Mouse (Mus musculus) embryonic facial prominence, embryonic 11.5 days (tissue): ENCODE results near the gene Ppil1. TPM values are rescaled to one million over a fixed set of nuclear protein-coding genes. Genes with fewer than 3 reads are reported as not detected.
"Not testable (repeated sequence)": the region's sequence is repeated elsewhere in the genome, so short reads cannot be mapped to it uniquely, and the experiment has no call there.

Source experiments
- ATAC-seq: fragments of 200-750 bp; cut with Nextera tagmentation; replicated peaks from 2 replicates; pipeline ENCODE4 v1.8.0; 2017; ENCODE audit warnings: low read depth; ENCODE audit not compliant: insufficient number of reproducible peaks, low FRiP score, low TSS enrichment
- DNase-seq: peaks from one replicate; pipeline ENCODE4 v3.0.0-alpha.2; 2015; ENCODE audit warnings: low spot score
- H3K27ac ChIP-seq: fragments of 300-500 bp; sonication (generic); replicated peaks from 2 replicates; pipeline ENCODE4 v1.5.1; 2014; ENCODE audit warnings: mild to moderate bottlenecking, low read depth, low read length, control low read depth
- H3K27me3 ChIP-seq: fragments of 300-500 bp; sonication (generic); 2 replicates; pipeline ENCODE4 v1.6.1; 2014; ENCODE audit warnings: mild to moderate bottlenecking, low read length, moderate library complexity, mixed read lengths; ENCODE audit not compliant: control insufficient read depth, insufficient read depth
- H3K36me3 ChIP-seq: fragments of 300-500 bp; sonication (generic); replicated peaks from 2 replicates; pipeline ENCODE4 v1.6.1; 2014; ENCODE audit warnings: low read depth, mild to moderate bottlenecking, low read length, moderate library complexity, mixed read lengths; ENCODE audit not compliant: control insufficient read depth, insufficient read depth
- H3K4me1 ChIP-seq: fragments of 300-500 bp; sonication (generic); 2 replicates; pipeline ENCODE4 v1.6.1; 2014; ENCODE audit warnings: low read length, mixed read lengths; ENCODE audit not compliant: control insufficient read depth, insufficient read depth
- H3K4me2 ChIP-seq: fragments of 300-500 bp; sonication (generic); 2 replicates; pipeline ENCODE4 v1.6.1; 2014; ENCODE audit warnings: low read depth, mild to moderate bottlenecking, control low read depth, low read length, moderate library complexity
- H3K4me3 ChIP-seq: fragments of 300-500 bp; sonication (generic); 2 replicates; pipeline ENCODE4 v1.5.1; 2014; ENCODE audit warnings: low read depth, low read length, control low read depth
- H3K9ac ChIP-seq: fragments of 300-500 bp; sonication (generic); replicated peaks from 2 replicates; pipeline ENCODE4 v1.6.1; 2014; ENCODE audit warnings: mild to moderate bottlenecking, control low read depth, low read length
- H3K9me3 ChIP-seq: fragments of 300-500 bp; sonication (generic); replicated peaks from 2 replicates; pipeline ENCODE4 v1.6.1; 2016; ENCODE audit warnings: mild to moderate bottlenecking, low read length, inconsistent platforms, mixed read lengths; ENCODE audit not compliant: control insufficient read depth
- WGBS: fragments of 180-500 bp; shearing (Covaris S2); extraction: QIAGEN DNeasy Blood & Tissue Kit; methylation state at CpG from one replicate; pipeline ENCODE4 v1.1.7; 2014; 5-methylcytosine and 5-hydroxymethylcytosine counted together
- polyA plus RNA-seq: library from polyadenylated mRNA; unstranded; fragments of >200 nt; fragmentation: Nextera tagmentation; extraction: Ambion mirVana; gene quantifications from 2 replicates; pipeline ENCODE4 v1.2.1, GENCODE M21; 2014

Ppil1 gene
- polyA plus RNA-seq, 1 experiment from 2014 or later: 177 TPM

DNA sequence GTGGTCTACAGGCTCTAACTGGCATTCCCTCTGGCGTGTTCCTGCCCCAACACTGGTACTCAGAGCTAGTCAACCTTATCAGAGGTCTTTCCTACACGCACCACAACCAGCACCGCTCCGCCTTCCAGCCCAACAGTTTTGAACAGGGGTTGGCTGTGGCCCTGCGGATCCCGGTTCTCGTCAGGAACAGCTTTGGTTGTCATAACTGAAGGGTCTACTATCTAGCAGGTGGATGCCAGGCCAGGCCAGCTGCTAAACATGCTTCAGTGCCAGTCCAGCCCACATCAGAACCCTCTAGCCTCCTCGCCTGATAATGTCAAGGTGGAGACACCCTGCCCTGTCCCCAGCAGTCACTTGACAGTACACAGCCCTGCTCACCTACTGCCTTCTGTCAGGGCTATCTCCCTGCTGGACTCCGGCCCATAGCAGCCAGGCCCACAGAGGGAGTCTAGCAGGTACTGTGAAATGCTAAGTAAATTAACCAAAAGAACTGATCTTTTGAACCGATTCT, 6.9 kb downstream of the Ppil1 start:
- peaks cover 3% of the 10 kb centered on the region; the same call in 1 of the 2 replicates for H3K36me3 ChIP-seq
- ATAC-seq (no peak), DNase-seq (no peak)
- 91% methylated on average over 10 of the region's 10 CpGs for WGBS
- no peak overlapping the region for H3K27ac ChIP-seq
- H3K9ac ChIP-seq: no peak overlapping the region
- H3K9me3 ChIP-seq: no peaks in the 10 kb centered on the region
- no peak overlapping the region for H3K4me3 ChIP-seq
- no peaks in the 10 kb centered on the region for H3K4me1 ChIP-seq
- H3K4me2 ChIP-seq: no peak overlapping the region
- H3K27me3 ChIP-seq: no peaks in the 10 kb centered on the region

DNA sequence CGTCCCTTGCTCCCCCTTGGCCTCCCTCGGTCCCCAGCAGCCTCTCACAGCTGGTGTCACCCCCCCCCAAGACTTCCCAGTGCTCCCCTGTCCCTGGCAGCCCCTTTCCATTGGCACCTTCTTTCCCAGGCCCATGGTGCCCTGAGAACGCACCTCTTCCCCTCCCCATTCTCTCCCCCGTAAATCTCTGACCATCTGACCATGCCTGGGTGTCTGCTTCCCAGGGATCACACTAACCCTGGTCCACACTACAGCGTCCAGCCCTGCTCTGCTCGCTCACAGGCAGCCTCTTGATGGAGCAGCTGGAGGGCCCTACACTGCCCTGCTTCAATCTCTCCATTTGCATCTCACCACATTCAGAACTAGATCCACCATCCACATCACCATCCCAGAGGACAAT, 7.5 kb downstream of the Ppil1 start:
- Histone ChIP-seq H3K9ac (no peak overlapping the region), H3K27ac (no peak overlapping the region), H3K4me3 (no peak overlapping the region), H3K36me3 (peaks cover 3% of the 10 kb centered on the region; the same call in 1 of the 2 replicates), H3K9me3 (no peaks in the 10 kb centered on the region), H3K4me1 (no peaks in the 10 kb centered on the region), H3K27me3 (no peaks in the 10 kb centered on the region), H3K4me2 (no peak overlapping the region)
- WGBS: 87% methylated on average over 6 of the region's 6 CpGs
- DNase-seq (no peak), ATAC-seq (no peak)

DNA sequence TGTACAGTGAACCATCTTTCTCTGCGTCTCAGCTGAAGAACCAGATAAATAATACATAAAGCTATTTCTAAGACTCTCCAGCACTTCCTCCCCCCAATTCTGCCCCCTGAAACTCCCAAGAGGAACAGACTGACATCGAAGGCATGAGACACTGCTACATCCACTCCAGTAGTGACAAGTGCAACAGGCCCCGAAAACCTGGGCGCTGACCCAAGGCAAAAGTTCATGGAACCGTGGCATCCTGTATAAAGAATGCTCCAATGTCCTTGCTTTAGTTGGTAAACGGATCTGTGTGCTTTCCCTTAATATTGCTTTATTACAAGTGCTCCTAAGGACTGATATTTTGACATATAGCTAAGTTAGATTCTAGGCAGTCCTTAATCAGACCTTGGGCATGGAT, 9.2 kb downstream of the Ppil1 start:
- not testable (repeated sequence) for H3K36me3 ChIP-seq, DNase-seq, H3K27ac ChIP-seq, H3K4me3 ChIP-seq, H3K9ac ChIP-seq, H3K4me2 ChIP-seq, H3K27me3 ChIP-seq, ATAC-seq, H3K9me3 ChIP-seq, H3K4me1 ChIP-seq
- 89% methylated on average over 6 of the region's 6 CpGs for WGBS

DNA sequence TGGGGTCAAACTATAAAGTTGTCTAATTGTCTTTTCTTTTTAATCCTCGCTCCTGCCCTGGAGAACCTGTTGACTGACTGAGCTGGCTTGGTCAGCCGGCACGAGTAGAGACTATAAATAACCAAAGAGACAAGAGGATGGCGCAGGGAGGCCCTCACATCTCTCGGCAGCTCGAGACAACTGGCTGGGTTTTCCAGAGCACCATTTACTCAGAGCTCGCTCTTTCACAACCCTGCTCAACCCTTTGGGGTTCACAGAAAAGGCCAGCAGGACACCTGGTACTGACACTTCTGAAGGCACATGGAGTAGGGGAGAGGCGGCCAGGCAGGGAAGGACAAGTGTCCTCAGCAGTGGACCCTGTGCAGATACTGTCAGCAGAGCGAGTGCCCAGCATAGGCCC, 10.3 kb downstream of the Ppil1 start:
- H3K27ac ChIP-seq: no peak overlapping the region
- H3K4me3 ChIP-seq: no peak overlapping the region
- no peak overlapping the region for H3K9ac ChIP-seq
- H3K27me3 ChIP-seq: no peaks in the 10 kb centered on the region
- no peak for ATAC-seq
- no peak for DNase-seq
- WGBS: 88% methylated on average over 9 of the region's 9 CpGs
- H3K4me1 ChIP-seq: no peaks in the 10 kb centered on the region
- peaks cover 5% of the 10 kb centered on the region for H3K36me3 ChIP-seq
- no peaks in the 10 kb centered on the region for H3K9me3 ChIP-seq
- no peak overlapping the region for H3K4me2 ChIP-seq

DNA sequence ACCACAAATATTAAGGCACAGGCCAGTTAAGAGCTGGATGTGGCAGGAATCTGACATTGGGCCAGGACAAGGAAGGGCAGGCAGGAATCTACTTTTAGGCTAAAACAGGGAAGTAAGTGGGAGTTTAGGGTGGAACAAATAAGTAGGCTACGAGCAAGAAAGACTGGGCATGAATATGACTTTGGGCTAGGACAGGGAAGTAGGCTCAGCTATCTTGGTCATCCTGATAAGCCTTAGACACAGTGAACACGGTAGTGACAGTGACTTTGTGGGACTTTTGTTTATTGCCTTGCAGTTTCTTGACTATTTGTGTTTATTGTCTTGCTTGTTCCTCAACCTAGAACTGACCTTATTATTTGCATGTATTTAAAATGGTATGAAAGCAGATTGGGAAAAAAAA, 10.8 kb downstream of the Ppil1 start:
- Histone ChIP-seq H3K27me3 (no peaks in the 10 kb centered on the region), H3K4me3 (no peak overlapping the region), H3K27ac (no peak overlapping the region), H3K9ac (no peak overlapping the region), H3K4me1 (no peaks in the 10 kb centered on the region), H3K4me2 (no peak overlapping the region), H3K36me3 (peaks cover 5% of the 10 kb centered on the region), H3K9me3 (no peaks in the 10 kb centered on the region)
- DNase-seq: no peak
- ATAC-seq: no peak
- WGBS: 93% methylated on average over 2 of the region's 2 CpGs

DNA sequence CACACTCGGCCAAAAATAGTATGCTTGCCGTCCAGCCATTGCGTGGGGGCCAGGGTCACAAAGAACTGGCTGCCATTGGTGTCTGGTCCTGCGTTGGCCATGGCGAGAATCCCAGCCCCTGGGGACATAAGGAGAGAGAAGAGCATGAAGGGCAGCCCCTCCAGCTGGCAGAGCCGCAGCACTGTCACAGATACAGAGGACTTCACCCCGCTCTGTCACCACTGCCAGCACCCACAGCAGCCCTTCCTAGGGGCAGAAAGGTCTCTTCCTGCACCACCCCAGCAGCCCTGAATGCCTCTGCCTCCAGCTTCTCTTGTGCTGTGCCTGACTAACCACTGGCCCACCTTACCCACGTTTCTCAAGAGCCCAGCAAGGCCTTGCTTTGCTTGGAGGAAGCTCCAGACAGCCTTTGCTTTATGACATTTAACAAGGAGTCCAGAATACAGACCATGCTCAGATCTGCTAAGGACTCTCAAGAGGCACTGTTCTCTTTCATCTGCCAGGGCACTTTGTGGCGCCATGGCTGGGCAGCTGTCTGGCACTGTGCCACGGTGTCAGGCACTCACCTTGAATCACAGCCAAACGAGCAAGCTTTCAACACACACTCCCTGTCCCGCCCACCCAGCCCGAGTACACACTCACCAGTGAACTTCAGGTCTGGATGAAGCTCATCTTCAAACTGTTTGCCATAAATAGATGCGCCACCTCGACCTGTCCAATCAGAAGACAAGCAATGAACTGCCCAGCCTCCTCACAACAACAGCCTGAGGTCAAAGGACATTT, 12.2 kb downstream of the Ppil1 start:
- ATAC-seq (no peak), DNase-seq (no peak)

DNA sequence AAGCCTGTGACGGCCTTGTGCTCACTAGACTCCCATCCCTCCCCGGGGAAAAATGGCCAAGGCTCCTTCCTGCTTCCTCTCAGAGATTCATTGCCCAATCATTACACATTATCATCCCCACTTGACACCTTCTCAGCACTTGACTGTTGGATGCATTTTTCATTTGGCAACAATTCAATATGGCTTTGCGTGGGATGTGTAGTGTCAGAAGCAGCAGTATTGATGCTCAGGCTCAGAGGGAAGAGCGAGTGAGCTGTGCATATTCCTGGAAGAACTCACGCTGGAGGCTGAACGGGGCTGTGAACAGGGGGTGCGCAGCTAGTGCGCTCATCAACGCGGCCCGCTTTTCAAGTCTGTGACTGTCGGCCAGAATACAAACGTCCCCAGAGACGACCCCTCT, 13.0 kb downstream of the Ppil1 start:
- not testable (repeated sequence) for H3K9ac ChIP-seq, H3K4me2 ChIP-seq, H3K4me1 ChIP-seq, ATAC-seq, H3K27me3 ChIP-seq, H3K36me3 ChIP-seq, H3K9me3 ChIP-seq, H3K27ac ChIP-seq, H3K4me3 ChIP-seq, DNase-seq
- 92% methylated on average over 14 of the region's 14 CpGs for WGBS

More for the DNA sequence above, 12.2 kb downstream of the Ppil1 start:
- Histone ChIP-seq H3K9ac (no peak overlapping the region), H3K4me2 (no peak overlapping the region), H3K36me3 (peaks cover 5% of the 10 kb centered on the region), H3K4me1 (no peaks in the 10 kb centered on the region), H3K27ac (no peak overlapping the region), H3K27me3 (no peaks in the 10 kb centered on the region), H3K9me3 (no peaks in the 10 kb centered on the region), H3K4me3 (no peak overlapping the region)
- WGBS: 85% methylated on average over 14 of the region's 15 CpGs

DNA sequence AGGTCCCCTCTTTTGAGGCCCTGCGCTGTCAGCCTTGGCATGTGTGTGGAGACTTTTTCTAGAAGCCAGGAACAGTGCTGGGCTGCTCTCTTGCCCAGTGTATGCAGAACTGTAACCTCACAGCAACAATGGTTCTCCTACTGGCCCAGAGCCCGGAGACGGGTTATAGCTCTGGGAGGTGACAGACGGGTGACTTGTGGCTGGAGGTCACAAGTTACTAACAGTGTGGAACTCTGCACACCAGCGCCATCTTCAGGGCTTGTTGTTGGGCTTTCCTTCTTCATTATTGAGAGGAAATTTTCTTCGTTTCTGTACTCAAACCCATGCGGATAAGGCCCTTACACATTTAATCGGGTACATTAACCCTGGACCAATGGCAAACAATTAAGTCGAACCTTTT, 14.5 kb downstream of the Ppil1 start:
- Histone ChIP-seq H3K27ac (no peak overlapping the region), H3K9ac (no peak overlapping the region), H3K36me3 (peaks cover 5% of the 10 kb centered on the region), H3K4me2 (no peak overlapping the region), H3K4me1 (peaks cover 13% of the 10 kb centered on the region), H3K9me3 (no peaks in the 10 kb centered on the region), H3K27me3 (no peaks in the 10 kb centered on the region), H3K4me3 (no peak overlapping the region)
- 66% methylated on average over 9 of the region's 9 CpGs for WGBS
- no peak for DNase-seq
- no peak for ATAC-seq
